Mouse (Mus musculus) T-cell, adult 2 months (primary cell): Measurements from ENCODE around the gene Cux1.

Experiments
- DNase-seq: peaks from one replicate; pipeline ENCODE4 v3.0.0; 2022; ENCODE audit warnings: low spot score

Gene Cux1

DNA sequence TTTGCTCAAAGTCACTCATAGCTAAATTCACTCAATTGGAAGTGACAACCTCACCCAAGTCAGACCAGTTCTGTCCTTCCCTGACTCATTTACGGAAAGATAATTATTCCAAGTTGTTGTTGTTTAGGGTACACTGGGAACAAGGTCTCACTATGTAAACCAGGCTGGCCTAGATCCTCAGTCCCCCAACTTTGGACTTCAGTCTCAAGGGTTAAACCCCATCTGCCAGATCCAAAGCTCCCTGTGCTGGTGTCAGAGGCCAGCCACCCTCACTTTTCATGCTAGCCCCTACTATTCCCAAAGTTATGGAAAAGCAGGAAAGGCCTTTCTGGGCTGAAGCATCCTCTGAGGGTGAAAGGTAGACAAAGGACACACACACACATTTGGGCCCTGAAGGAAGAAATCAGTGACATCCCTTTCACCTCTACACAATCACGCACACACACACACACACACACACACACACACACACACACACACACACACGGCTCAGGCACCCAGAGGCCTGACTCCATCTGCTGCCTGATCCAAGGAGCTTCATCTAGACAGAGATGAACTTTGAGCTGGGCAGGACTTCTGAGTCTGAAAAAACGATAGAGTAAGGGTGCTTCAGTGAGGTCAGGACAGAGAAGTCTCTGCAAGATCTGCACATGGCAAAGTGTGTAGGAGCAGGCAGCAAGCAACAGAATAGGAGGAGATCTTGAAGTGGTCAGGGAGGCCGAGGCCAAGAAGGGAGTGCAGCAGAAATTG lies 31.1 kb downstream of the Cux1 start:
- no peak for DNase-seq

DNA sequence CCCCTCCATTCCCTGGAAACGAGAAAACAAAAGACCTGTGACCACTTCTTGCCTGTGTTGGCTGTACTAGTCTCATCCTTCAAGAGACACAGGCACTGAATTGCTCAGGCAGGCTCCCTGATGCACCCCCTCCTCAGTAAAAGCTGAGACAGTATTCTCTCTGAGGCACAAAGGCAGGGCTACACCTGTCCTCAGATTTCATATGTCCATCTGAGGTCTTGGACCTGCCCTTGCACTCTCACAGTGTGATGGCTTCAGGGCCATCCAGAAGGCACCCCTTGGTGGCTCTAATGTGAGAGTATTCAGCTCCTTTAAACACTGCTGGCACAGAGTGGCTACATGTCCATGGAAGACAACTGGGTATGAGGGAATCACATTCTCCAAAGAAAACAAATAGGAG lies 32.1 kb downstream of the Cux1 start:
- DNase-seq = no peak

- DNase-seq = no peak
Observed at GRCm38 (mm10) chr5:136533371-136534276, 33.7 kb downstream of the Cux1 start.

GRCm38 (mm10) chr5:136531674-136532365 lies 35.5 kb downstream of the Cux1 start:
- no peak for DNase-seq

- DNase-seq = no peak
Observed at GRCm38 (mm10) chr5:136530931-136531330, 36.4 kb downstream of the Cux1 start.

GRCm38 (mm10) chr5:136529165-136529564 lies 38.1 kb downstream of the Cux1 start:
- DNase-seq = no peak

DNA sequence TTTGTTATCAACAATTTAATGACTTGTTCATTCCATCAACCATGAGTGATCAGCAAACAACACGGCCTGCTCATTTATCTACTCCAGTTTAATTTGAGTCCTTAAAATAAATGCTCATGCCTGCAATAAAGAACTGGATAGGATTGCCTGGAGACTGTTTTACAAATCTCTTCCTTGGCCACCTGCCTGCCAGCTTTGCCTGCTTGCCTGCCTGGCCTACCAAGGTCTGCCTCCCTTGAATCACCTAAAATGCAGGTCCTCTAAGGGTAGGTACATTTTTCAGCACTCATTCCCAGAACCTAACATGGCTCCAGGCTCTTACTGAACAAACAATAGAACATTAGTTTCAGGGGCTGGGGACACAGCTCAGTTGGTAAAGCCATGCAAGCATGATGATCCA lies 39.4 kb downstream of the Cux1 start:
- DNase-seq = no peak

GRCm38 (mm10) chr5:136526545-136526909 lies 40.8 kb downstream of the Cux1 start:
- no peak for DNase-seq

GRCm38 (mm10) chr5:136525896-136526544 lies 41.3 kb downstream of the Cux1 start:
- no peak for DNase-seq

- no peak for DNase-seq
Observed at GRCm38 (mm10) chr5:136522843-136523463, 44.3 kb downstream of the Cux1 start.

GRCm38 (mm10) chr5:136521656-136522055 lies 45.6 kb downstream of the Cux1 start:
- no peak for DNase-seq

DNA sequence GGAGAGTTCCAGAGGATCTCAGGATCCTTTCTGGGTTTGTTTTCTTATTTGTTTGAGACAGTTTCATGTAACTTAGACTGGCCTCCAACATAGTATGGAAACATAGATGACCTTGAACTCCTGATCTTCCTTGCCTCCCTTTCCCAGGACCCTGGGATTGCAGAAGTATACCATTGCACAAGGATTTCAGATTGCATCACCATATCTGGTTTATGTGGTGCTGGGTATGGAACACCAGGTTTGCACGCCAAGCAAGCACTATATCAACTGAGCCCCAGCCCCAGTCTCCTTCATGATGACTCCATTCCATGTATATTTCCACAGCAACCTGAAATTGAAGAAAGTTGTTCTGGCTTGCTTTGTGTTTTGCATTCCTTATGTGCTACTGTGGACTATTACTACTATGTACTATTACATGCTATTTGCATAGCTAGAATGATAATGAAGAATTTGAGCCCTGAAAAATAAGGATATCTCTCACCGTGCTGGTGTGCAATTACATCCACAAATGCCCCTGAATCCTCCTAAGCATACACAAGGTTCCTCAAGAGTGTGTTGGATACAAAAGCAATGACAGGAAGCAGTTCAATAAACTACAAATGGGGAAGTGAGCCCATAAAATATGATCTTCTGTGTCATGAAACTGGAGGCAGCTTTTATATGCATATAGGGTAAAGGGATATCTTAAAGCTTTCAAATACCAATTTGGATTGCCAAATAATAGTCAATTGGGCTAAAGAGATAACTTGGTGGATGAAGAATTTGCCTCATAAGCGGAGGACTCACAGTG lies 48.4 kb downstream of the Cux1 start:
- DNase-seq = no peak

DNA sequence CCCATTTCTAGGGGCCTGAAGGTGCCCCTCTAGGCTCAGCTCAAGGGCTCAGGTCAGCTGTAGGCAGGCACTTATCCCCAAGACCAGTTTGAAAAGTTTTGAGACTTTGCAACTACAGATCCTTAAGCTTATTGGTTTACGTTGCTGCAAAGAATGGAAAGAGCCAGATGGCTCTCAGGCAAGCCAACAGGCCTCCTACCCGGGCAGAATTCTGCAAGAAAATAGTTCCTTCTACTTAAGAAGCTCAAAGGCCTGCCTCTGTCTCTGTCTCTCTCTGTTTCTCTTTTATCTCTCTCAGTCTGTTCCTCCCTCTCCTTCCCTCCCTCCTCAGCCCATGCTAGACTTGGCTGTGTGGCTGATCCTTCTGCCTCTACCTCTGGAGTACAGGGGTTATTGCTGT lies 49.8 kb downstream of the Cux1 start:
- no peak for DNase-seq

GRCm38 (mm10) chr5:136516593-136516992 lies 50.7 kb downstream of the Cux1 start:
- DNase-seq = no peak

DNA sequence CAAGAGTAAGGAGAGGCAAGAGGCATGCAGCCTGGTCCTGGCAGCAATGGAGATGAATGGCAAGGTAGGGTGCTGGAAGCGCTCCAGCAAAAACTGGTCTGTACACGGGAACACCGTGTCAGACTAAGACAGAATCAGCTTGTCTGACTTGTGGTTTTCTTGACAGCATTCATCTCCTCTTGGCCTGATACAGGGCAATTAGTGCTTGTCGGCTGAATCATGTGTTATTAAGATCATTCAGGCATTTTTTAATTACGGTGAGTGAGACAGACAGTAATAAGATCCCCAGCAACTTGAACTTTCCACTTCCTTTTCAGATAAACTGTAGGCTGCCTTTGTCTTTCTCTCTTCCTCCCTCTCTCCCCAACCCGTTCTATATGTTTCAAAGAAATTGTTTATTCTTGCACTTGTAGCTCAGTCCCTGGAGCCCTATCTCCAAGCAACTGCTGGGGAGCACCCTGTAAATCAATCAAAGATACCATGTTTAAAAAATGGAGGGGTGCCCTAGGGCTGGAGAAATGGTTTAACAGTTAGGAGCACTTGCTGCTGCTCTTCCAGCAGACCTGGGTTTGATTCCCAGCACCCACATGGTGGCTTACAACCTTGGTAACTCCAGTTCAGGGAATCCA lies 53.1 kb downstream of the Cux1 start:
- no peak for DNase-seq

GRCm38 (mm10) chr5:136512103-136512674 lies 55.1 kb downstream of the Cux1 start:
- no peak for DNase-seq

GRCm38 (mm10) chr5:136511378-136511777 lies 55.9 kb downstream of the Cux1 start:
- no peak for DNase-seq

- no peak for DNase-seq
Observed at GRCm38 (mm10) chr5:136510609-136511008, 56.7 kb downstream of the Cux1 start.

- DNase-seq = no peak
Observed at GRCm38 (mm10) chr5:136507629-136508028, 59.7 kb downstream of the Cux1 start.

- no peak for DNase-seq
Observed at GRCm38 (mm10) chr5:136506262-136506661, 61.0 kb downstream of the Cux1 start.
